Mouse (Mus musculus) limb, embryonic 11.5 days (tissue): ENCODE data around the gene Ntn1. TPM values are rescaled to one million over a fixed set of nuclear protein-coding genes. Genes with fewer than 3 reads are reported as not detected.
A peak's percentile ranks its signal among the peaks of the same experiment; 100 is the strongest.

Experiments used
- ATAC-seq: fragments of 200-750 bp; cut with Nextera tagmentation; 2 replicates; pipeline ENCODE4 v1.8.0; 2017; ENCODE audit warnings: low read depth; ENCODE audit not compliant: insufficient number of reproducible peaks, low FRiP score, low TSS enrichment
- DNase-seq: peaks from one replicate; pipeline ENCODE4 v3.0.0-alpha.2; 2015; ENCODE audit warnings: low spot score
- H3K27ac ChIP-seq: fragments of 300-500 bp; sonication (generic); replicated peaks from 2 replicates; pipeline ENCODE4 v1.5.1; 2014; ENCODE audit warnings: low read depth, mild to moderate bottlenecking, low read length
- H3K27me3 ChIP-seq: fragments of 300-500 bp; sonication (generic); 2 replicates; pipeline ENCODE4 v1.6.1; 2014; ENCODE audit warnings: mild to moderate bottlenecking, low read length, mixed read lengths; ENCODE audit not compliant: control insufficient read depth, insufficient read depth
- H3K36me3 ChIP-seq: fragments of 300-500 bp; sonication (generic); 2 replicates; pipeline ENCODE4 v1.6.1; 2014; ENCODE audit warnings: mild to moderate bottlenecking, low read length, moderate library complexity, mixed read lengths; ENCODE audit not compliant: control insufficient read depth, insufficient read depth
- H3K4me1 ChIP-seq: fragments of 300-500 bp; sonication (generic); 2 replicates; pipeline ENCODE4 v1.6.1; 2014; ENCODE audit warnings: low read length, mixed read lengths; ENCODE audit not compliant: control insufficient read depth, insufficient read depth
- H3K4me2 ChIP-seq: fragments of 300-500 bp; sonication (generic); 2 replicates; pipeline ENCODE4 v1.6.1; 2014; ENCODE audit warnings: low read depth, mild to moderate bottlenecking, moderate library complexity; ENCODE audit not compliant: severe bottlenecking
- H3K4me3 ChIP-seq: fragments of 300-500 bp; sonication (generic); 2 replicates; pipeline ENCODE4 v1.5.1; 2014; ENCODE audit warnings: low read depth, low read length
- H3K9ac ChIP-seq: fragments of 300-500 bp; sonication (generic); 2 replicates; pipeline ENCODE4 v1.6.1; 2014; ENCODE audit warnings: mild to moderate bottlenecking, low read length
- H3K9me3 ChIP-seq: fragments of 300-500 bp; sonication (generic); 2 replicates; pipeline ENCODE4 v1.6.1; 2016; ENCODE audit warnings: low read length; ENCODE audit not compliant: control insufficient read depth
- WGBS: fragments of 180-500 bp; shearing (Covaris S2); extraction: QIAGEN DNeasy Blood & Tissue Kit; methylation state at CpG from one replicate; pipeline ENCODE4 v1.1.7; 2014; 5-methylcytosine and 5-hydroxymethylcytosine counted together
- polyA plus RNA-seq: library from polyadenylated mRNA; unstranded; fragments of >200 nt; fragmentation: Nextera tagmentation; extraction: Ambion mirVana; gene quantifications from 2 replicates; pipeline ENCODE4 v1.2.1, GENCODE M21; 2014

Gene Ntn1
- polyA plus RNA-seq, 1 experiment from 2014 or later = 3.3 TPM

DNA sequence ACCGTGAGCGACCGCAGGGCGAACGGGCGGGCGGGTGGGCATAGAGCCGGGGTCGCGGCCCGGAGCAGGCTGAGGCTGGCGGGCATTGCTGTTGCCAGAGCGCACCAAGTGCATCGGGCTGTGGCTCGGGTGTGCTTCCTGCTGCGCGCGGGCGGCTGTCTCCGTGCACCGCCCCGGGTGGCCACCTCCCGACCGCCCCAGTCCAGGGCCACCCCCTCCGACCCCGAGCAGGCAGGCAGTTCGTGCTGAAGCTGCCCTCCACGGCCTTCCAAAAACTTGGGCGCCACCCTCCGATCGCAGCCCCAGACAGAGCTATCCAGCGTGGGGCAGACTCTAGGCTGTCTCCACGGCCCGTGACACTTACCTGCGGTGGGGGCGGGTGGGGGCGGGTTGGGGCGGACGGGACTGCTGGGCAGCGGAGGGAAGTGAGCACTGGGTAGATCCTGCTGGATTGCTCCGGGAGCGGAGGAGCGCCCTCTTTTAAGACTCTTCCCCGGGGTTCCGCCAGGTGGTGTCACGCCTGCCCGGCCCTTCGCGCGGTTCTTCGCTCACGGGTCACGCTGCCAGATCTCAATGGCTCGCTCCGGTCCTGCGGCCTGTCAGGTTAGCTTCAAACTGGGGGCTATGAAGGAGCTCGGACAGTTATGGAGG, 477 bp downstream of the Ntn1 start:
- Histone ChIP-seq H3K4me1 (peaks cover 13% of the 10 kb centered on the region; the same call in 1 of the 2 replicates), H3K4me2 (peak overlapping the region; percentile 95), H3K9me3 (no peaks in the 10 kb centered on the region), H3K4me3 (peak overlapping the region; percentile 48), H3K27ac (no peak overlapping the region), H3K36me3 (no peaks in the 10 kb centered on the region), H3K27me3 (peaks cover 61% of the 10 kb centered on the region), H3K9ac (peak overlapping the region; percentile 40; the same call in 1 of the 2 replicates)
- DNase-seq (peak; percentile 76), ATAC-seq (peak; percentile 77)
- WGBS = under 1% methylated on average over 50 of the region's 57 CpGs

DNA sequence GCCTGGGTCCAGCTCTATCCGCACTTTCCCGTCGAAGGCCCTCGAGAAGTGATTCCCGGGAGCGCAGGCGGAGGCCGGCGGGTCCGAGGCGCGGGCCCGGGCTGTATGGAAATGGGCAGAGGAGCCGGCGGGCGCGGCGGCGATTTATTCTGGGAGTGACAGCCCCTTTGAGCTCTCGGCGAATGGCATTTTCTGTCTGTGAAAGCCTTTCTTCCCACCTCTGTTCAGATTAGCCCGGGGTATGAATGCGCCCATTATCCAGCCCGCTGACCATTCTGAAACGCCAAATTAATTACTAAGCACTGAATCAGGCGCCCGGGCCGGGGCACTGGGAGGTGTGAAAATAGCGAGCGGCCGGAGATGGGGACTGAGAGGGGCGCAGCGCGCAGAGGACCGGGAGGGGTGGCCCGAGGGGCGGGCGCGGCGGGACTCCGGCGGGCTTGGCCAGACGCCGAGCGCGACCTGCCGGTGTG, 1.0 kb downstream of the Ntn1 start:
- Histone ChIP-seq H3K27me3 (peaks cover 67% of the 10 kb centered on the region), H3K36me3 (no peaks in the 10 kb centered on the region), H3K4me1 (peaks cover 13% of the 10 kb centered on the region; the same call in 1 of the 2 replicates), H3K27ac (no peak overlapping the region), H3K4me3 (peak overlapping the region; percentile 48), H3K9ac (peak overlapping the region; percentile 40; the same call in 1 of the 2 replicates), H3K9me3 (no peaks in the 10 kb centered on the region), H3K4me2 (peak overlapping the region; percentile 95)
- ATAC-seq (peak; percentile 39; the same call in 1 of the 2 replicates), DNase-seq (peak; percentile 66)
- 1% methylated on average over 44 of the region's 47 CpGs for WGBS

DNA sequence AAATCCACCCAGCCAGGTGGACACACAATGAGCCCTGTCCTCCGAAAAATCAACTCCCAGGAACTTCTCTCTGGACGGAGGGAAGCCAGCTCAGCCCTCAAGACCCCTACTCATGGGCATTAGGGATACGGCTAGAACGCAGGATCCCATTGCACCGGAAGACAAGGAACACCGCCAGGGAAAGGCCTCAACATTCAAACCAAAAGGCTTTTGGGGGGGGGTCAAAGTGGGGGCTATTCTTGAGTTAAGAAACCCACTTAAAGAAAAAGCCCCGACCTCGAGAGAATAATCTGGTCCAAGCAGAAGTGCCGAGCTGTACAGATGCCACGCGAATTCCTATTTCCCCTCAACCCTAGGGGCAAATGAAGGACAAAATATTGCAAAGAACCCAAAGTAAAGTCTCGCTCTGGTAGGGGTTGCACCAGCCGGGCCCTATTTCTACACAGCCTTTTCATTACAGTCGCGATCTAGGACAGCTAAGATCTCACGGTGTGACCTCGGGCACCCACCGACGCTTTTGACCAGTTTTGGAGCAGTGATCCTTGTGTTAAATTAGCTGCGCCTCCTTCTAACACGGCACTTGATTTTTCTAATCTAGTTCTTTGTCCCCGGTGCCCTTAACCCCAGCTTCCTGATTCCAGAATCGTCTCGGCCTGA, 1.6 kb downstream of the Ntn1 start:
- ATAC-seq (no peak), DNase-seq (no peak)
- H3K4me3 ChIP-seq = peak overlapping the region; percentile 48
- H3K4me1 ChIP-seq = peaks cover 13% of the 10 kb centered on the region; the same call in 1 of the 2 replicates
- no peak overlapping the region for H3K9ac ChIP-seq
- no peak overlapping the region for H3K27ac ChIP-seq
- WGBS = 8% methylated on average over 24 of the region's 24 CpGs
- H3K9me3 ChIP-seq = no peaks in the 10 kb centered on the region
- peak overlapping the region; percentile 95 for H3K4me2 ChIP-seq
- no peaks in the 10 kb centered on the region for H3K36me3 ChIP-seq
- H3K27me3 ChIP-seq = peaks cover 72% of the 10 kb centered on the region

DNA sequence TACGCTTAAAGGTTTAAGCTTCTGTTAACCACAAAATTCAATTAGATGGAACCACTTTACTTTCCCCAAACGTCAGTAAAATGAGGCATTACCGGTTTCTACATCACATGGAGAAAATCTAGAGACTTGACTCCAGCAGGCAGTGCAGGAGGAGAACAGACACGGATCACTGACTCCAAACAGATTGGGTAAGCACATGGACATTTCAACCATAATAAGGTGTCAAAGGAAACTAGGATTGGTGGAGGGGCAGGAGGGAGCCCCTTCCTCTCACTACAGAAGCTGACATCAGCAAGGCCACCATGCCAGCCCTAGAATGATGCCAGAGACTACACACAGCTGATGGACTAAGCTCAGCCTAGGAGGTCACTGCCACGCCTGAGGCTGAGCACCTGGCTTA, 5.1 kb downstream of the Ntn1 start:
- no peak for ATAC-seq
- 73% methylated on average over 5 of the region's 5 CpGs for WGBS
- no peak overlapping the region for H3K9ac ChIP-seq

DNA sequence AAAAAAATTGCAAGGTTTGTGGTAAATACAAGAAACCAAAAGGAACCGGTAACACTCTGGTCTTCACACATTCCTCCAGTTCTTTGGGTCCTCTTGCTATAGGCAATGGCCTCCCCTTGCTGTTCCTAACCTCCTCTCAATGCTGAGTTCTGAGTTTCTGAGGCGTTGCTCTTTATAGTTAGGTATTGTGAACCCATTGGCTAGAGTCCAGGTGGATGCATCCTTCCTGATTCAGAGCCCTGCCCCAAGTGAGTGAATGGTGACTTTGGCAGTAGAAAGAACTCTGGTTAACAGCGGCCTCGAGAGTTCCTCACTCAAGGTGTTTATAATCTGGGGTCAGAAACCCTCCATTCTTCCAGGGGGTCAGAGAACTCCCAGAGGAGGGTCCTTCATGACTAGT, 5.9 kb downstream of the Ntn1 start:
- Histone ChIP-seq H3K9me3 (no peaks in the 10 kb centered on the region), H3K27ac (no peak overlapping the region), H3K4me3 (no peak overlapping the region), H3K9ac (no peak overlapping the region), H3K4me2 (no peak overlapping the region), H3K27me3 (peaks cover 79% of the 10 kb centered on the region), H3K36me3 (no peaks in the 10 kb centered on the region), H3K4me1 (peaks cover 8% of the 10 kb centered on the region; the same call in 1 of the 2 replicates)
- WGBS = 51% methylated on average over 4 of the region's 4 CpGs
- no peak for ATAC-seq
- DNase-seq = no peak

More for the DNA sequence above, 5.1 kb downstream of the Ntn1 start:
- no peak overlapping the region for H3K4me3 ChIP-seq
- peaks cover 14% of the 10 kb centered on the region; the same call in 1 of the 2 replicates for H3K4me1 ChIP-seq
- no peak overlapping the region for H3K27ac ChIP-seq
- no peaks in the 10 kb centered on the region for H3K36me3 ChIP-seq
- no peak overlapping the region for H3K4me2 ChIP-seq
- H3K27me3 ChIP-seq = peaks cover 81% of the 10 kb centered on the region
- DNase-seq = no peak
- H3K9me3 ChIP-seq = no peaks in the 10 kb centered on the region

- ATAC-seq (no peak), DNase-seq (no peak)
- H3K4me1 ChIP-seq = 0 out of 2 replicates have a peak, but pooled peaks cover 4% of the 10 kb centered on the region
- H3K27ac ChIP-seq = no peak overlapping the region
- no peaks in the 10 kb centered on the region for H3K36me3 ChIP-seq
- WGBS = 45% methylated on average over 2 of the region's 2 CpGs
- H3K4me3 ChIP-seq = no peak overlapping the region
- no peak overlapping the region for H3K4me2 ChIP-seq
- H3K9ac ChIP-seq = no peak overlapping the region
- H3K9me3 ChIP-seq = no peaks in the 10 kb centered on the region
- H3K27me3 ChIP-seq = peaks cover 78% of the 10 kb centered on the region
Observed at GRCm38 (mm10) chr11:68393897-68394490, 6.6 kb downstream of the Ntn1 start.

DNA sequence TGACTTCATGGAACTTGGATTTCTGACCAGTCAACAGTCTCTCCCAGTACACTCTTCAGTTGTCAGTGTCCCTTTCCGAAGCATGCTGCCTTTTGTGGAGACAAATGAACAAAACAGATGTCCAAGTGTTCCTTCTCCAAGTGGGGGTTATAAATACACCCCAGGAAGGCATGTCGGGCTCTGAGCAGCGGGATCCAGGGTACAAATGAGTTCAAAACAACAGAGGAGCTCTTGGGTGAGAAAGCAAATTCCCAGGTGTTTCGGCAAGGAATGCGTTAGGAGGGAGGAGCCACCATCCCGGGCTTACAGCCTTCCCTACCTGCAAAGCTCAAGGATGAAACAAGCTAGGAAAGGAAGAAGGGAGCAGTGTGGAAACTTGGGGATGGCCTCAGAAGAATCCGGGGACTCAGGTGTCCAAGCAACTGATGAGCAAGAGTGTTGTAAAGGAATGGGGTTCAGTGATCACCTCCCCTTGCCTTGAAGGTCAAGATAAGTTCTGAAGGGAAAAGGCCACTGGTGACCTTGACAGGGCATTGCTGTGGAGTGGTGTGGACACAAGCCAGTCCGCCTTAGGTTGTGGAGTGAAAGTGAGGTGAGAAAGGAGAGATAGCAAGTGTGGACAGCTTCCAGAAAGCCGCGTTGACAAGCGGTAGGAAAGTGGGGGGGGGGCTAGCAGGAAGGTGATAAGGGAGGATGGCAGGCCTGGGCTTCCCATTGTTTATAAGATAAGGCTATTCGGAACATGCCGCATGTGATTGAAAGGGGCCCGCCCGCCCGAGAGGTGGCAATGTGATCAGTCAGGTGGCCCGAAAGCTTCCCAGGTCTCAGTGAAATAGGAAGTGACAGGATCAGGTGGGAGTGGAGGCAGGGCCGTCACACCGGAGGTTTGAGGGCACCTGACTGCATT, 10.0 kb downstream of the Ntn1 start:
- peak; percentile 28 for DNase-seq
- ATAC-seq = no peak
- Histone ChIP-seq H3K4me2 (no peak overlapping the region), H3K9me3 (no peaks in the 10 kb centered on the region), H3K36me3 (no peaks in the 10 kb centered on the region), H3K9ac (no peak overlapping the region), H3K4me3 (no peak overlapping the region), H3K27ac (no peak overlapping the region), H3K4me1 (peaks cover 8% of the 10 kb centered on the region), H3K27me3 (peaks cover 78% of the 10 kb centered on the region)
- WGBS = 2% methylated on average over 19 of the region's 19 CpGs

GRCm38 (mm10) chr11:68389621-68390020, 11.0 kb downstream of the Ntn1 start:
- no peak overlapping the region for H3K9ac ChIP-seq
- no peak overlapping the region for H3K4me3 ChIP-seq
- peaks cover 80% of the 10 kb centered on the region for H3K27me3 ChIP-seq
- no peak overlapping the region for H3K27ac ChIP-seq
- ATAC-seq = no peak
- under 1% methylated on average over 8 of the region's 8 CpGs for WGBS
- peak; percentile 52 for DNase-seq
- H3K36me3 ChIP-seq = no peaks in the 10 kb centered on the region
- H3K4me2 ChIP-seq = no peak overlapping the region
- H3K4me1 ChIP-seq = peaks cover 18% of the 10 kb centered on the region
- H3K9me3 ChIP-seq = no peaks in the 10 kb centered on the region
